Mouse (Mus musculus): Measurements from ENCODE around the gene Ube2q2. TPM values are rescaled to one million over a fixed set of nuclear protein-coding genes. Genes with fewer than 3 reads are reported as not detected.
A peak's percentile ranks its signal among the peaks of the same experiment; 100 is the strongest.
"Not testable (repeated sequence)": the region's sequence is repeated elsewhere in the genome, so short reads cannot be mapped to it uniquely, and the experiment has no call there.

The Ube2q2 gene
- total RNA-seq (2021): 10 to 100 TPM; 56.0 to 57.2 TPM

DNA sequence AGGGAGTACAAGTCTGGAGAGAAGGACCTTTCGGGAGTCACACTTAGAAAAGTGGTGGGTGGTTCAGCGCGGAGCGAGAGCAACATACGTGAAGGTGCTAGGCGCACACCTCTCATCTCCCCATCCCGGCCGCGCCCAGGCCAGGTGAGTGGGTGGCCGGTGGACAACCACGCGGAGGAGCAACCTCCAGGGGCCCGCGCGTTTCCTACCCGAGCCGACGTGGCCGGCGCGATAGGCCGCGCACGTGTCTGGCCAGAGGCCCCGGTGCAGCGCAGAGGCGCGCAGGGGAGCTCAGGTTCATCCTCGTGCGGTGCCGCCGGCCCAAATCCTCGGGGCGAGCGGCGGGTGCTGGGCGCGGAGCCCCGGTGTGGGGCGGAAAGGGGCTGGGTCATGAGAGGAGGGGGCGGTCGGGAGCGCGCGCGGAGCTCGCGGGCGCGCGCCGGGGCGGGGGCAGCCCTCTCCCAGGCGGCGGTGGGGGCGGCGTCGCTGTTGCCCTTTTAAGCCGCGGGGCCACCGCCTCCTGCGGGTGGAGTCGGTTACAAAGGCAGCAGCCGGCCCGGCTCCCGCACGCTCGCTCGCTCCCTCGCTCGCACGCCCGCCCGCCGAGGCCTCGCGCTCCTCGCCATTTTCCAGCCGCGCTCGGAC lies at the start of gene Ube2q2:
Gene Ube2q2 (plus strand): TSS at position 1 of the 645 bp plus-strand sequence.
- DNase-seq (ENCODE audit: extremely low spot score in 1 of 2, low spot score in 1 of 2): peak; percentile 61 to 72

DNA sequence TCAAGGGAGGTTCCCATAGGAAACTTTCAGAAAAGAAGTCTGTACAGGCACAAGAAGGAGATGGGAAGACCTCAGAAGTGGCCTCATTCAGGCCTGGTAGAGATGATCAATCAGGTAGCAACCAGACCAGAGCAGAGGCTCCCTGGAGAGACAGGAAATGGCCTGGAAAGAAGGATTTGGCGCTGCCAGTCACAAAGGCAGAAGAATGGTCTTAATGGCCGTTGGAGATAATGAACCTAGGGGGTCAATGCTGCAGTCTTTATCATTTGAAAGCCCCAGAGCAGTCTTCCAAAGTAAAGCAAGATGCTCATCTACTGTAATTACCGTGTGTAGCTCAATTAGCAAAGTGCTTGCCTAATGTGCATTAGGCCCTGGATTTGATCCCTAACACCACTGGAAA lies 47.5 kb upstream of the Ube2q2 start:
- no peak for DNase-seq (ENCODE audit: extremely low spot score in 1 of 2, low spot score in 1 of 2)

DNA sequence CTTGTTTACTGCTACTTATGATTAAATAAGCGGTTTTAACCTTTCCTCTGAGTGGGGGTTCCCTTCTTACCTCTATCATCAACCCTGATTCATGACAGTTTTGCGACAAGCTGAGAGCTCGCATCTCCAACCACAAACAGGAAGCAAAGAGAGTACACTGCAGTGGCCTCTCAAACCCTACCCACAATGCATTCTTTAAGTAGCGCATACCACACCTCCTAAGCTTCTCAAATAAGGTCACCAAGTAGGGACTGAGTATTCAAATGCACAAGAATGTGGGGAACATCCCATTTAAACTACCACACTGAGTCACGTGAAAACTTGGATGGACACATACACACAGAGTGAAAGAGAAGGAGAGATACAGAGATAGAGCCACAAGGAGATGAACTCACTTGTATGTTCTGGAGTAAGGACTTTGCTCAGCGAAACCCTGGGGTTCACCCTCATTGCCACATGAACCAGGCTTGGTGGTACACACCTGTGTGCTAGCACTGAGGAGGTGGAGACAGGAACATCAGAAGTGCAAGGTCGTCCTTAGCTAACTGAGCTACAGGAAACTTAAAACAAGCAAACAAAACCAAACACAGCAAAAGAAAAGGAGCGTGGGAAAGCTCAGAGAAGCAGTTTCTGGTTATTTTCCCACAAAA lies 46.3 kb upstream of the Ube2q2 start:
- DNase-seq (ENCODE audit: extremely low spot score in 1 of 2, low spot score in 1 of 2): no peak

DNA sequence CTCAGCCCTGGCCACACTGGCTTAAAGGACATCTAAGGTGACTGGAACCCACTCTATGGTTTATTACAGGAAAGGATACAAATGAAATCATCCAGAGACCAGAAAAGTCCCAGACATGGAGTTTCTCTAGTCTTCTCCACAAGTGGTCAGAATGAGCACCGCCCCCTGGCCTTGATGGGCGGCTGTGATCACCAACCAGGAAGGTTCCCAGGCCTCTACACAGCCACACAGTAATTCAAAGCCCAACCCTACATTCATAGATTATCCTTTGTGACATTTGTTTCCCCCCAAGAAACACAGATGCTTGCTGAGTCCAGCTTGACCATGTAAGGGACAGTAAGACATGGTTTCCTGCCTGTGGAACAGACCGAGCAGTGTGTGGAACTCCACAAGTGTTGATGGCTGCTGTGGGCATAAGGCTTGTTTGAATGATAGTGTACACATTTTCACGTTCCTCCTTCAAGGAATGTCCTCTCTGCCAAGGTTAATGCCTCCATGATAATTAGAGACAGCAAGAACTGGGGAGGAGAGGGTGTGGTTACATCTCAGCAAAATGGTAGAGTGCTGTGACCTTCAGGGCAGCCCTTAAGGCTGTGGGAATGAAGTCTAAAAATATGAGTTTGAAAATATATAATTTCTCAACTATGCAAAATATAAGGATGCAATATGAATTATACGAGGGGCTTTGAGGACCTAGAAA lies 45.6 kb upstream of the Ube2q2 start:
- no peak for DNase-seq (ENCODE audit: extremely low spot score in 1 of 2, low spot score in 1 of 2)

DNA sequence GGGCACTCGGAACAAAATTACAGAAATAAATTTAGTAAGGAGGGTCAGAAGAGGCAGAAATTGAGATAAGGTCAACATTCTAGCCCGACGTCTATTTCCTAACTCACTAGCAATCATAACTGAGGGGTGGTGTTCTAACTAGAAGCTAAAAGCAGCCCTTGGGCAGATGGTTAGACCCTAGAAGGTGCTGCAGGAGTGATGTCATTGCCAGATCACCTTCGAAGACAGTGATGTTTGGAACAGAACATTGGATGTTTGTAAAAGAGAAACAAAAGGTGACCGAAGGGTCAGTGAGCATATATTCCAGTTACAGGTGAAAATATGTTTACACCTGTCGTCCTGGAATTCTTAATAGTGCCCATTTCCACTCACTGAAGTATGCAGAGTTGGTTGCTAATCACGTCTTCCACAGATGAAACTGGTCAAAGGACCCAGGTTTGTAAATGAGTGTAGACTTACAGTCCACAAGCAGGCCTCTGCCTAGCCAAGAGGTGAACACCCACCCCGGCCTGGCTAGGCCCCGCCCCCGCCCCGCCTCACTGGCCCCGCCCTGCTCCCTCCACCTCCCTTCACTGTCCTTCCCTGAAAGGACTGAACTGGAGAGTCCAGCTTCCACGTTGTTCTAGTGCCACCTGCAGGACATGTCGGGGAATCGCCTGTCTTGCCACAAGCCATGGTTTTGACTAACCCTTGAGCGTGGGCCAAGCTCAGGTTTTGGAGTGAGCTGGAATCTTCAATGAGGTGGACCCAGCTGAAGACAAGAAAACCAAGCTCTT lies 38.4 kb upstream of the Ube2q2 start:
- peak; percentile 69 to 87 for DNase-seq (ENCODE audit: extremely low spot score in 1 of 2, low spot score in 1 of 2)

DNA sequence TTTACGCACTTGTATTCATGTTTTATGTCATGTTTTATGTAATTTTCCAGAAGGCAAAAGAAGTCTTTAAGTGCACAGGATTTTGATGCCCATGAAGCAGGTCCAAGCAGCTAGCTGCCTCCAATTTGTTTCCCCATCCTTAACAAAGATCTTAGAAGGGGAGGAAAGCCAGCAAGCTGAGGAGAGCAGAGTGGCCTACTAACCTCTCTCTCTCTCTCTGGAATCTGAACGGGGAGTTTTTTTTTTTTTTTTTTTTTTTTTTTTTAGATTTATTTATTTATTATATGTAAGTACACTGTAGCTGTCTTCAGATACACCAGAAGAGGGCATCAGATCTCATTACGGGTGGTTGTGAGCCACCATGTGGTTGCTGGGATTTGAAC lies 37.8 kb upstream of the Ube2q2 start:
- not testable (repeated sequence) for DNase-seq (ENCODE audit: extremely low spot score in 1 of 2, low spot score in 1 of 2)

DNA sequence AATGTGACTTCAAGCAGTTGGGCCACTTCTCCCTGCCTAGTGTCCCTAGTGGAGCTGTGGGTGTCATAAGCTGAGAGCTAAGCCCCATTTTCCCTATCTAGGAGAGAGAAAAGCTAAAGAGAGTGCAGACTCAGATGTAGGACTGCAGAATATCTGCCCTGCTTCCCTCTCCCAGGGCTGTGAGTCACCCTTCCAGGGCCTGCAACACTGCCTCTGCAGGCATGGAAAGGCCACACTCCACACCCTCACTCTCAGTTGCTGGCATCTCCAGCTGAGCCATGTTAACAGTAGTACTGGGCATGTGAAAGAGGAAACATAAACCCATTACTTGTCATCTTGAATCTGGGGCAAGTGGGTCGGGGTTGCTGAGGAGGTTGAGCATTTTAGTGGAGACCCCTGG lies 33.9 kb upstream of the Ube2q2 start:
- no peak for DNase-seq (ENCODE audit: extremely low spot score in 1 of 2, low spot score in 1 of 2)

DNA sequence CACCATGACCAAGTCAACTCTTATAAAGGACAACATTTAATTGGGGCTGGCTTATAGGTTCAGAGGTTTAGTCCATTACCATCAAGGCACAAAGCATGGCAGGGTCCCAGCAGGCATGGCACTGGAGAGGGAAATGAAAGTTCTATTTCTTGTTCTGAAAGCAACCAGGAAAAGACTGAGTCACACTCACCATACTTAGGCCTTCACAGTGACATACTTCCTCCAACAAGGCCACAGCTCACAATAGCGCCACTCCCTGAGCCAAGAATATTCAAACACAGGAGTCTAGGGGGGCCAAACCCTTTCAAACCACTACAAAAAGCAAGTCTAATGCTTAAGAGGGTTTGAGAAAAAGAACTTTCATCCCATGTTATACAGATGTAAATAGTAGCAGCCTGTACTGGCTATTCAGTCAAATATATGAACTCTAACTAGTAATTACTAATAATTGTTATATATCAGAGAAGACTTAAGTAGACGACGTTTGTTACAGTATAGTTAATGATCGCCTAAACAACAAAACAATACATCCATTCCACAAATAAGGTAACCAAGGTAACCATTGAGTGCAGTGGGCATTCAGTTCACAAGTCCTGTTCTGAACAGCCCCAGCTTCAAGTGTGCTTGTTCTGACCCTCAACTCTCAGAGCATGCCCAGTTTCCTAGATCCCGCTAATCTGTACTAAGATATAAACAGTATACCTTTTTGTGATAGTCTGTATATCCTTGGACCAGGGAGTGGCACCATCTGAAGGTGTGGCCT lies 31.2 kb upstream of the Ube2q2 start:
- no peak for DNase-seq (ENCODE audit: extremely low spot score in 1 of 2, low spot score in 1 of 2)

DNA sequence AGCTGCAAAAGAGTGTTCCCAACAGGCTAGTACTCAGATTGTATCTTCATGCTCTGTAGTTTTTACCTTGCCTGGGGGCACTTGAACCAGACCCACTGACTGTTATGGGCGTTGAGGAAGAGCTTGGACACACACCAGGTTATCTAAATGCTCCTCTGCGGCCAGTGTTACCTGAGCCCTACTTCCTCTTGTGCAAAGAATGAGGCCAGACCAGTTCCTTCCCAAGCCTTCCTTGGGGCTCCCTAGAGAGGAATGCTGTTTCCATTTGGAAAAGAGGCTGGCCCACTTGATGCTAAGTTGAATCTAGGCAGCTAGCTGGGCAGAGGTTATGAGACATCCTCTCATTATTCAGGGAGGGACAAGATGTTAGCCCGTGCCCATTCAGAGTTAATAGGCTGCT lies 26.1 kb upstream of the Ube2q2 start:
- DNase-seq (ENCODE audit: extremely low spot score in 1 of 2, low spot score in 1 of 2): no peak

DNA sequence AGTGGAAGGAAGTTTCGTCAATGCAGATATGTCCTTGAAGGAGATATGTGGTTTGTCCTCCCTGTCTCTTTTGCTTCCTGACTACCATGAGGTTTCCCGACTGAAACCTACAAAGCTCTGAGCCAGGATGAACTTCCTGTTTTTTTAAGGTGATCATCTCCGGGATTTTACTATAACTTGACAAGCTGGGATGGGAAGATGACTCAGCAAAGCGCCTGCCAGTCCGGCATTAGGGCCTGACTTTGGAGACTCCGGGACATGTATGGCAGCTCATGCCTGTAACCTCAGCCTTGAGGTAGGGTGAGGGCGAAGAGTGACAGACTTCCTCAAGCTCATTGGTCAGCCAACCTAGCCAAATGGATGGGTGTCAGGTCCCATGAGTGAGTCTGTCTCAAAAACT lies 22.9 kb upstream of the Ube2q2 start:
- no peak for DNase-seq (ENCODE audit: extremely low spot score in 1 of 2, low spot score in 1 of 2)

DNA sequence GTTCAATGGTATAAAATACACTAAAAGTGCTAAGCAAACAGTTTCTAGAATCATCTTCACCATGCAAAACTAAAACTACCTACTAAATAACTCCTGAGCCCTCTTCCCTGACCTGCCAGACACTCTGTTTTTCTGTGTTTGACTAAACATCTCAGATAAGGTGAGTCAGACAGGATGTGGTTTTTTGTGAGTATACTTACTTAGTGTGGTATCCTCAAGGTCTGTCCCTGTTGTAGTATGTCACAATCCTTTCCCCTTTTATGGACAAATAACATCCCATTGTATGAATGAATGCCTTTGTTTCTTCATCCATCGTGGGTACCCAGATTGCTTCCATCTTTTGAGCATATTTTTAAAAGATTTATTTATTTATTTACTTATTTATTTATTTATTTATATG lies 22.4 kb upstream of the Ube2q2 start:
- no peak for DNase-seq (ENCODE audit: extremely low spot score in 1 of 2, low spot score in 1 of 2)

DNA sequence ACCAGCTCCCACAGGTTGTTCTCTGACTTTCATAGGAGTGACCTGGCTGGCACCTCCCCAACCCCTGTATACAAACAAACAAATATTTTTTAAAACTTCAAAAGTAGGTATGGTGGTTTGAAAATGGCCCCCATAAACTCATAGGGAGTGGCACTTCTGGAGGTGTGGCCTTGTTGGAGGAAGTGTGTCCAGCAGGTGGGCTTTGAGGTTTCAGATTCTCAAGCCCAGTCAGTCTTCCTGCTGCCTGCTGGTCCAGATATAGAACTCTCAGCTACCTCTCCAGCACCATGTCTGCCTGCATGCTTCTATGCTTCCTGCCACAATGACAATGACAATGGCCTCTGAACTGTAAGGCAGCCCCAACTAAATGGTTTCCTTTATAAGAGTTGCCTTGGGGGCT lies 16.8 kb upstream of the Ube2q2 start:
- DNase-seq (ENCODE audit: extremely low spot score in 1 of 2, low spot score in 1 of 2): no peak

DNA sequence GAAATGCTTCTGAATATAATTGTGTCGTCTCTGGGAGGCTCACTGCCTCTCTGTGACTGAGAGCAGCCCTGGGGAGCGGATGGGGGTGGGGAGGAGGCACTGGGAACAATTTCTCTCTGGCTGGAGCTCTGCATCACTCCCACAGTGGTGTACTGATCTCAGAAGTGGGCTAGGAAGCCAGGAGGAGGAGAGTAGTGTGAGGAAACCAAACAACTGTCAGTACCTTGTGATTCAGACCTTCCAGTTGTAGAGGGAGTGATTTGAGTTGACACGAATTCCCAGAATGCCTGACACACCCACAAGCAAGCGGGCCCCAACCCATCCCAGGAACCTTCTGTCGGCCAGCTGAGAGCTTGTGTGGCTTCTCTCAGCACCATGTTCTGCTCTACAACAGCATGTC lies 12.1 kb upstream of the Ube2q2 start:
- DNase-seq (ENCODE audit: extremely low spot score in 1 of 2, low spot score in 1 of 2): peak in 1 of 2 experiments; percentile 7

DNA sequence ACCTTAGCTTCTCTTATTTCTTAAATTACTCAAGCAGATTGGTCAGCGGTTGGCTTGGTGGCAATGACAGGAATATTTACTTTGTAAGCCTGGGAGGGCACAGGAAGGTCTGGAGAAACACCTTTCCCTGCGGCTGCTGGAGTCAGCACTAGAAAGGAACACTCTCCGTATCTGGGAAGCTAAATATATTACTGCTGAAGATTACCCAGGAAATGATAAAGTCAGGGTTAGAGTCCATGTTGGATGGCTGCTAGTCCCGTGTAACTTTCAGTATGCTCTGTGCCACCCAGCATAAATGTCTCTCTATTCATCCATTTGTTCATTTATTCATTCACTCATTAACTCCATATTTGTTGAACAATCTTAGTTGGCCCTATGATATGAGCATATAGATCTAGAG lies 11.5 kb upstream of the Ube2q2 start:
- no peak for DNase-seq (ENCODE audit: extremely low spot score in 1 of 2, low spot score in 1 of 2)

DNA sequence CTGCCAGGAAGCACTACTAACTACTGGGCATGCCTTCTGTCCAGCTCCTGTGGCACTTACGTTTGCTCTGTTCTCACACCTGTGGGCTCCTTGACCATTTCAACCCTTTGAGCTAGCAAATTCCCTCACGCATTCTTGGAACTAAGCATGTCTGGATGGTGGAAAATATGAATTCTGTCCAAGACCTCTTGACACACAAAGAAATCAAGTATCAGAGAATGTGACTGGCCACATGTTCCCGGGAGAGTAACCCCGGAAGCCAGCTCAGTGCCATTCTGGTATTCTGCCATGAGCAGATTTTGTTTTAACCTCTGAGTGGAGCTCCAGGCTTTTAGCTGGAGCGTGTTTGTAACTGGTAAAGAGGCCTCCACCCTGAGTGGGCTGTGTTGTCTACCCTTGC lies 8.7 kb upstream of the Ube2q2 start:
- no peak for DNase-seq (ENCODE audit: extremely low spot score in 1 of 2, low spot score in 1 of 2)

DNA sequence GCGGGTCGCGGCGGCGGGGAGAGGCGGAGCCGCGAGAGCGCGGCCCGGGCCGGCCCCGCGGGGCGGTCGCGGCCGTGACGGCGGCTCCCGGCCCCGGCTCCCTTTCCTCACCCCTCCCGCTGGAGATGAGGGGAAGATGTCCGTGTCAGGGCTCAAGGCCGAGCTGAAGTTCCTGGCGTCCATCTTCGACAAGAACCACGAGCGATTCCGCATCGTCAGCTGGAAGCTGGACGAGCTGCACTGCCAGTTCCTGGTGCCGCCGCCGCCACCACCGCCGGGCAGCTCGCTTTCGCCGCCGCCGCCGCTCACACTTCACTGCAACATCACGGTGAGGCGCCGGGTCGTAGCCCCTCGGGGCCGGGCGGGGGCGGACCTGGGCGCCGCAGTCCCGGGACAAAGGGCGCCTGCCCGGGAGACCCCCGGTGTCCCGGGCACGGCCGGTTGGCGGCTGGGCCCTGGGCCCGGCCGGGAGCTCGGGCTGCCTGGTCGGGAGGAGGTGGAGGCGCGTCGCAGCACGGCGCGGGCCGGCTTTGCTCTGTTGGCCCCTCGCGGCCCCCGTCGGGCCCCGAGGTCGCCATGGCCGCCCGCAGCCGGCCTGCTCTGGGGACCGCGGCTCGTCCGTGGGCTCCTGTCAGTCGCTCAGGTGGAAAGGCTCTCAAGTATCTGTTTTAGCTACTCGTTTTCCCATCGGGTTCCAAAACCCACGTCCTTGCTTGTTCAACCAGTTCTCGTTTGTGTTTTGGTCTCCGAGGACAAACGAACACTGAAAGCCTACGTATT lies 1.0 kb downstream of the Ube2q2 start:
- peak; percentile 25 to 48 for DNase-seq (ENCODE audit: extremely low spot score in 1 of 2, low spot score in 1 of 2)

DNA sequence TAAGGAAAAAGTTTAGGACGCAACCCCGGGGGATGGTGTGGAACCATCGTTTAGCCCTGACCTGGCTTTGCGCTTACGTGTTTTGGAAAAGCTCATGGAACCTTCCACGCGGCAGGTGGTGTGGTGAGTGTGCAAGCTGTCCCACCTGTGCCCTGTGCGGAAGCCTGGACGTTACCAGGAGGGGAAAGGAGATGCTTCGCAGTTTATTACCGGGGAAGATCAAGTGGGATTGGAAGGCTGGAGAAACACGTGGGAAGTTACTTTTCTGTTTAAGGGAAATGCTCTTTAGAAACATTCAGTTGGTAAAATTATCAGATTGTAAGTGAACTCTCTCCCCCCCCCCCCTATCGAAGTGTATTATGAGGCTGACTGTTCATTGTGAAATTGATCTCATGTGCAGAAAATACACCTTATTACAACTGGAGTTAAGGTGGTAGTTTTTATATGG lies 1.6 kb downstream of the Ube2q2 start:
- DNase-seq (ENCODE audit: extremely low spot score in 1 of 2, low spot score in 1 of 2): peak in 1 of 2 experiments; percentile 14

DNA sequence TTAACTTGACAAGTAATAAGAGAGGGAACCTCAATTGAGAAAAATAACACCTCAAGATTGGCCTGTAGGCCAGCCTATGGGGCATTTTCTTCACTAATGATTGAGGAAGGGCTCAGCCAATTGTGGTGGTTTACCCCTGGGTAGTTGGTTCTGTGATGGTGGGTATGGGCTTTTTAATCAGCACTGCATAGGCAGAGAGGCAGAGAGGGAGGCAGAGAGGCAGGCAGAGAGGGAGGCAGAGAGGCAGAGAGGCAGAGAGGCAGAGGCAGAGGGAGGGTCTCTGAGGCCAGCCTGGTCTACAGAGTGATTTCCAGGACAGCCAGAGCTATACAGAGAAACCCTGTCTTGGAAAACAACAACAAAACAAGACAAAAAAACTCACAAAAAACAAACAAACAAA lies 2.4 kb downstream of the Ube2q2 start:
- DNase-seq (ENCODE audit: extremely low spot score in 1 of 2, low spot score in 1 of 2): peak in 1 of 2 experiments; percentile 7

DNA sequence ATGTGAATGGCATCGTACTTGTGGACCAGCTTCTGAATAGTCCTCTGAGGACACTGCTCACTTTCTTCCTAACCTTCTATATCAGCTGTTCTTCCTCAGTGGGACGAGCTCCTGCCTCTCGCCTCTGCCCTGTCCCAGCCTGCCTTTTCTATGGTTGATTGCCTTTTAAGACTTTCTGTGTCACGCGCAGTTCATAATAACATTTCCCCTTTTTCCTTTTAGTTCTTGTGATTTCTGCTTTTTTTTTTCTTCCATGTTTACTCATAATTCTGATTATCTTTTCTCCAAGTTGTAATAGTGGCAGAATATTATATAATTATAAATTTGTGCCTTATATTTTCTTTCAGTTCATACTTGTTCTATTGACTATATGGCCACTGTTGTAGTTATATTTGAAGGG lies 4.3 kb downstream of the Ube2q2 start:
- no peak for DNase-seq (ENCODE audit: extremely low spot score in 1 of 2, low spot score in 1 of 2)
